Mouse (Mus musculus) limb, embryonic 15.5 days (tissue): ENCODE measurements around the gene Clcn5. TPM values are rescaled to one million over a fixed set of nuclear protein-coding genes. Genes with fewer than 3 reads are reported as not detected.

Source experiments
- ATAC-seq: fragments of 200-750 bp; cut with Nextera tagmentation; 2 replicates; pipeline ENCODE4 v1.8.0; 2017; ENCODE audit warnings: low read depth, moderate TSS enrichment; ENCODE audit not compliant: insufficient number of reproducible peaks, low FRiP score, low TSS enrichment
- H3K27ac ChIP-seq: fragments of 300-500 bp; sonication (generic); 2 replicates; pipeline ENCODE4 v1.5.1; 2015; ENCODE audit warnings: moderate library complexity, mild to moderate bottlenecking, inconsistent platforms
- H3K27me3 ChIP-seq: fragments of 300-500 bp; sonication (generic); 2 replicates; pipeline ENCODE4 v1.6.1; 2015; ENCODE audit warnings: inconsistent platforms
- H3K36me3 ChIP-seq: fragments of 300-500 bp; sonication (generic); 2 replicates; pipeline ENCODE4 v1.6.1; 2015; ENCODE audit warnings: inconsistent platforms
- H3K4me1 ChIP-seq: fragments of 300-500 bp; sonication (generic); 2 replicates; pipeline ENCODE4 v1.6.1; 2015; ENCODE audit warnings: inconsistent platforms
- H3K4me2 ChIP-seq: fragments of 300-500 bp; sonication (generic); 2 replicates; pipeline ENCODE4 v1.6.1; 2015; ENCODE audit warnings: mild to moderate bottlenecking, inconsistent platforms
- H3K4me3 ChIP-seq: fragments of 300-500 bp; sonication (generic); 2 replicates; pipeline ENCODE4 v1.5.1; 2015; ENCODE audit warnings: mild to moderate bottlenecking, inconsistent platforms
- H3K9ac ChIP-seq: fragments of 300-500 bp; sonication (generic); 2 replicates; pipeline ENCODE4 v1.6.1; 2015; ENCODE audit warnings: inconsistent platforms
- H3K9me3 ChIP-seq: fragments of 300-500 bp; sonication (generic); 2 replicates; pipeline ENCODE4 v1.6.1; 2016; ENCODE audit warnings: inconsistent platforms
- WGBS: fragments of 180-500 bp; shearing (Covaris S2); methylation state at CpG from one replicate; pipeline ENCODE4 v1.1.7; 2015; 5-methylcytosine and 5-hydroxymethylcytosine counted together
- polyA plus RNA-seq: library from polyadenylated mRNA; unstranded; fragments of >200 nt; fragmentation: Nextera tagmentation; extraction: Ambion mirVana; gene quantifications from 2 replicates; pipeline ENCODE4 v1.2.1, GENCODE M21; 2015

The Clcn5 gene
- polyA plus RNA-seq = 18.1 and 18.9 TPM in 2 replicates

DNA sequence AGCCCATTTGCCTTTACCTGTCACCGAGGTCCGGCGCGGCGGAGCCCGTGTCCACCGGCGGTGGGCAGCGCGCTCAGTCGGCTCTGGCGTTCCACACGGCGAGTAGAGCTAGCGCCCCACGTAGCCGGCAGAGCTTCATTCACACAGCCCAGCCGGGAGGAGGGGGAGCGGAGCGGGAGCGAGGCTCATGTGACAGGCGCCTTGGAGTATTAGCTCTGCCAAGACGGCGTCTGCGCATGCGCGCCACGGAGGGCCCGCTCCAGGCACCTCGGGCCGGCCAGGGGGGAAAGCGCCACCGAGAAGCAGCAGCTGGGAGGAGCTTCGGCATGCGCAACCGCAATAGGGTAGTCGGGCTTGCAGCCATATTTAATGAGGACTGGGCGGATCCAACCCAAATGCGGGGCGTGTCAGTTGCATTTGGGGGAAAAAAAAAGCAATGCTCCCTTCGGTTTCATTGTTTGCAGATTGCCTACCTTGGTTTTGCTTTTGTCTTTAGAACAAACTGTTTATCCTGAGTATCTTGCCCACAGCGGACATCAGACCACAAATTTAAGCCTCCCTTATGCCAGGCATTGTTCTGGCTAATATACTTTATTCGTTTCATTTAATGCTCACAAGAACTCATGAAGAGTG, at the start of gene Clcn5:
Clcn5 (minus strand) TSS at position 270 of the 633 bp plus-strand sequence.
- Histone ChIP-seq H3K4me2 (peak within 1 kb of the TSS; percentile 37), H3K36me3 (no peaks in the 10 kb centered on the region), H3K9ac (peak within 1 kb of the TSS; percentile 63), H3K9me3 (no peaks in the 10 kb centered on the region), H3K27me3 (no peaks in the 10 kb centered on the region), H3K4me3 (peak within 1 kb of the TSS; percentile 60), H3K4me1 (no peaks in the 10 kb centered on the region), H3K27ac (peak within 1 kb of the TSS; percentile 96)
- ATAC-seq = peak; percentile 95
- 20% methylated on average over 42 of the region's 43 CpGs for WGBS

DNA sequence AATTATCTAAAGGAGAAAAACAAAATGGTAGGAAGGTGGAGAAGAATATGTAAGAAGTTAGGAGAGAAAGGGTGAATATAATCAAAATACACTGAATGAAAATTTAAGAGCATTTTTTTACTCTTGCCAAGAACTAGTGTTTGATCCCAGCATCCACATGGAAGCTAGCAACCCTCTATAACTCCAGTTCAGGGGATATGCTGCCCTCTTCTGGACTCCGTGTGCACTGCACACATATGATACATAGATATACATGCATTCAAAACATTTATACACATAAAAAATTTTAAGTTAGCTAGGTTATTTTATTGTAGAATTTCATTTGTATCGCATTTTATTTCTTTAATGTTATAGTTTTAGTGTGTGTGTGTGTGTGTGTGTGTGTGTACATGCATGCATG, 6.3 kb upstream of the Clcn5 start:
- ATAC-seq = no peak
- Histone ChIP-seq H3K4me3 (no peak overlapping the region), H3K27me3 (no peaks in the 10 kb centered on the region), H3K4me2 (no peak overlapping the region), H3K36me3 (no peaks in the 10 kb centered on the region), H3K4me1 (no peaks in the 10 kb centered on the region), H3K9ac (no peak overlapping the region), H3K27ac (no peak overlapping the region), H3K9me3 (no peaks in the 10 kb centered on the region)
- WGBS = 38% methylated on average over 2 of the region's 2 CpGs

DNA sequence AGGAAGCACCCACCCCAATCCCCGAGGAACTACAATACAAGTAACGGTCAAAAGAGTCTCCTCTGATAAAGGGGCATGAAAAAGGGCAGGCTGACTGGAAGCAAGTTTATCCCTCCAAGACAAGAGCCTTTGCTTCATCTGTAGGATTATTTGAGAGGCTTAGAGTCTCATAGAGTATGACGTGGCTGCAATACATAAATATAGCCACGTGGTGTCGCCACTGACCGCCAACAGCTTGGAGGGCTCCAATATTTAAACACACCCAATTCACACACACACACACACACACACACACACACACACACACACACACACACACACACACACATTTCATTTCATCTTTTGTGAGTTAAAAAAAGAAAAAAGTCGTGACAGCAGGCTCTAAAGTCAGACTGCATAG, 3.1 kb upstream of the Clcn5 start:
- Histone ChIP-seq H3K9ac (no peak overlapping the region), H3K27ac (no peak overlapping the region), H3K4me1 (no peaks in the 10 kb centered on the region), H3K4me3 (no peak overlapping the region), H3K27me3 (no peaks in the 10 kb centered on the region), H3K36me3 (no peaks in the 10 kb centered on the region), H3K9me3 (no peaks in the 10 kb centered on the region), H3K4me2 (no peak overlapping the region)
- WGBS = 14% methylated on average over 7 of the region's 7 CpGs
- no peak for ATAC-seq

DNA sequence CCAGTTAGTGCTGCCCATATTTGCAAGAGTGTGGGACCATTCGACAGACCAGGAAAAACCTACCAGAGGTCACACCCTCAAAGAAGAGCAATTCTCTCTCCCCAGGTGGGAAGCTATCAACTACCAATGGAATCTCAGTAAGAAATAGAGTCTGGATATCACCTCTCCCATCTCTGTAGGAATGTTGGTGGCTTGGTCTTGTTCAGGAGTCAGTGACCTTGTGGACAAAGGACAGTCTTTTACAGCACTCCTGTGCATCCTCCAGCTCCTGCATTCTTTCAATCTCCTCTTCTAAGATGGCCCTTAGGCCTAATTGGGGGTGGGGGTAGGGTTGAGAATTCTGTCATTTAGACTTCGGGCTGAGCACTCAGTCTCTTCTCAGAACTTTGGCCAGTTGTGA, 1.4 kb upstream of the Clcn5 start:
- WGBS = 57% methylated on average over 2 of the region's 2 CpGs
- ATAC-seq = no peak
- no peak overlapping the region for H3K4me3 ChIP-seq
- no peaks in the 10 kb centered on the region for H3K36me3 ChIP-seq
- no peak overlapping the region for H3K27ac ChIP-seq
- no peak overlapping the region for H3K9ac ChIP-seq
- no peaks in the 10 kb centered on the region for H3K4me1 ChIP-seq
- H3K4me2 ChIP-seq = no peak overlapping the region
- no peaks in the 10 kb centered on the region for H3K9me3 ChIP-seq
- no peaks in the 10 kb centered on the region for H3K27me3 ChIP-seq

DNA sequence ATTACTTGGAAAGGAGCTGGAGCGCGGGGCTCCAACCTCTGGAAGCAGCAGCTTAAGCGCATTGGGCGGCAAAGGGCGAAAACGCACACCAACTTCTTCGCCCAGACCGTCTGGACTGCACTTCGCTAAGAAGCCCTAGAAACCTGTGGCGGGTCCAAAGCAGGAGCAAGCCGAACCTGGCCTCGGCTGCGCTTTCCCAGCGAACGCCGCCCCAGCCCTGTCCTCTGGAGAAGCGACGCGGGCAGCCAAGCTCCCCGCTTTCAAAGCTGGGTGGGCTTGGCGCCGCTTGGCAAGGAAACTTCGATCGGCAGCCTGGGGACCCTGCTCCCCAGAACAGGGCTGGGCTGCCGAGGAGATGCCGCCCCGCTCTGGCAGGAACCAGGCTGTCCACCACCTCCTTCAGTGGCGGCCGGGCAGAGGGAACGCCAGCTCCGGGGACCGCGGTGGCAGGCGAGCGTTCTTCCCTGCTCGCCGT, 570 bp downstream of the Clcn5 start:
- peak overlapping the region; percentile 63 for H3K9ac ChIP-seq
- no peaks in the 10 kb centered on the region for H3K9me3 ChIP-seq
- H3K4me2 ChIP-seq = peak overlapping the region; percentile 34
- H3K36me3 ChIP-seq = no peaks in the 10 kb centered on the region
- no peaks in the 10 kb centered on the region for H3K27me3 ChIP-seq
- ATAC-seq = peak; percentile 73; the same call in 1 of the 2 replicates
- no peaks in the 10 kb centered on the region for H3K4me1 ChIP-seq
- H3K4me3 ChIP-seq = peak overlapping the region; percentile 60
- H3K27ac ChIP-seq = peak overlapping the region; percentile 96
- 20% methylated on average over 34 of the region's 37 CpGs for whole genome bisulfite sequencing

DNA sequence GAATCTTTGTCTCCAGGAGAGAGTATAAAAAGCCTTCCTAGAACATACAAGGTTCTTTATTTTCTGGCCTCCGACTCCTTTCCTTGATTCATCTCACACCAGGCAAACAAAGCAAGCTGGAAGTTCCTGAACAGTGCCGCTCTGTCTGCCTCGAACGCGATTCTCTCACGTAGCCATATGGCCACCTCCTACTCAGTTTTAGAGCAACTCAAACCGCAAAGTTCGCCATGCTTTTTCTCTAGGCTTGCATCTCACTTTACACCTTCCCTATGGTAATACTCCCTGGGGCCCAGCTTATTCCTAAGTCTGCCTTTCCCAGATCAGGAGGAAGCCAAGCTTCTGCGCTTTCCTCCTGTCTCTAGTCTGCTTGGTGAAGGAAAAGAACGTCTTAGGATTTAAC, 4.0 kb downstream of the Clcn5 start:
- H3K9ac ChIP-seq = no peak overlapping the region
- no peaks in the 10 kb centered on the region for H3K9me3 ChIP-seq
- H3K36me3 ChIP-seq = no peaks in the 10 kb centered on the region
- H3K27ac ChIP-seq = no peak overlapping the region; the same call in 1 of the 2 replicates
- H3K4me3 ChIP-seq = peak overlapping the region; percentile 7; the same call in 1 of the 2 replicates
- no peaks in the 10 kb centered on the region for H3K27me3 ChIP-seq
- WGBS = 36% methylated on average over 10 of the region's 10 CpGs
- H3K4me1 ChIP-seq = no peaks in the 10 kb centered on the region
- H3K4me2 ChIP-seq = peak overlapping the region; percentile 22; the same call in 1 of the 2 replicates
- ATAC-seq = no peak

DNA sequence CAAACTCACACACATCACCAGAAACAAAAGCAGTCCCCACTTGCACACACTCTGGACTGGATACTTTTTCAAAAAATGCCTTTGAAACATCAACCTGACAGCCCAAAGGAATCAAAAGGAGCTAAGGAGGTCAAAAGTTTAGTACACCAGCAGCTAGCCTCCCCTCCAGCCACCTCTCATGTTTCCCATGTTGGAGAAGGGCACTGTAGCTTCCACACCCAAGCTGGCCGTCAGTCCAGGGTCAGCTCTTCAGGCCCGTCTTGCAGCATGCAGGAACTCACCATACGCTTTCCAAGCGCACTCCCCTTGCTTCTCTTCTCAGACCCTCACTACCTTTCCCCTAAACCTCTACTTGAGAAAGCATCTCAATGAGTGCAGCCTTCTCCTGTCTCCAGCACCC, 4.5 kb downstream of the Clcn5 start:
- no peaks in the 10 kb centered on the region for H3K4me1 ChIP-seq
- 55% methylated on average over 4 of the region's 4 CpGs for WGBS
- no peaks in the 10 kb centered on the region for H3K27me3 ChIP-seq
- no peak for ATAC-seq
- no peaks in the 10 kb centered on the region for H3K36me3 ChIP-seq
- H3K9me3 ChIP-seq = no peaks in the 10 kb centered on the region
- H3K4me3 ChIP-seq = peak overlapping the region; percentile 5; the same call in 1 of the 2 replicates
- H3K27ac ChIP-seq = no peak overlapping the region
- no peak overlapping the region for H3K9ac ChIP-seq
- peak overlapping the region; percentile 22; the same call in 1 of the 2 replicates for H3K4me2 ChIP-seq

DNA sequence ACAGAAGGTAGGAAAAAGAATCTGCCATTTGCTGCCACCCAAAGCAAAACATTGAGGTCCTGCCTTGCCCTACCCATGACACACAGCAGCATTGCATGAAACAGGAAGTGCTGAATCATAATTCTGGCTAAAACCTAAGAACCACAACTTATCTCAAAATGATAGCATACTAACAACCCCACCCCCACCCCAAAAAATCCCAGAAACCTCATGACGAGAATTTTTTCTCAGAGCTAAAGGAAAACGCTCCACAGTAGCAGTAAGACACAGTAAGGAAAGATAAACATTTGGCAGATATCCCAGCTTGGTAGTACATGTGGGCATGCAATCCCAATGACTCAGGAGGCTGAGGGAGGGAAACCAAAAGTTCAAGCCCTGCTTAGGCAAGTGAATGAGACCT, 10.9 kb downstream of the Clcn5 start:
- Histone ChIP-seq H3K9me3 (no peaks in the 10 kb centered on the region), H3K27me3 (no peaks in the 10 kb centered on the region), H3K4me3 (no peak overlapping the region), H3K9ac (no peak overlapping the region), H3K27ac (no peak overlapping the region), H3K4me2 (no peak overlapping the region), H3K4me1 (no peaks in the 10 kb centered on the region), H3K36me3 (no peaks in the 10 kb centered on the region)
- ATAC-seq = no peak
- WGBS = 60% methylated on average over 2 of the region's 2 CpGs

DNA sequence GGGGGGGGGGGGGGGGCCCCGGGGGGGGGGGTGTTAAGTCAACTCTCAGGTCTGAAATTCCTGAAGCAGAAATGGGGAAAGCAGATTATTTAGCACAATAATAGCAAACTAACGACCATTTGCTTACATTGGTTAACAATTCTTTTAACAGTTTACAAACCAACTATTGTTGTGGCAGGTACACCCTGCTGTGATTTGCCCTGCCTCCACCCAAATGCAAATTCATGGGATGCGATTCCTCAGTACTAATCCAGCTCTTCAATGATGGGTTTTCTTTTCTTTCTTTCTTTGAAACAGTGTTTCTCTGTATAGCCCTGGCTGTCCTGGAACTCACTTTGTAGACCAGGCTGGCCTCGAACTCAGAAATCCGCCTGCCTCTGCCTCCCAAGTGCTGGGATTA, 12.3 kb downstream of the Clcn5 start:
- H3K36me3 ChIP-seq = no peaks in the 10 kb centered on the region
- H3K27me3 ChIP-seq = no peaks in the 10 kb centered on the region
- 73% methylated on average over 4 of the region's 5 CpGs for WGBS
- H3K4me2 ChIP-seq = no peak overlapping the region
- H3K4me3 ChIP-seq = no peak overlapping the region
- ATAC-seq = no peak
- H3K4me1 ChIP-seq = no peaks in the 10 kb centered on the region
- no peak overlapping the region for H3K9ac ChIP-seq
- no peak overlapping the region for H3K27ac ChIP-seq
- no peaks in the 10 kb centered on the region for H3K9me3 ChIP-seq

DNA sequence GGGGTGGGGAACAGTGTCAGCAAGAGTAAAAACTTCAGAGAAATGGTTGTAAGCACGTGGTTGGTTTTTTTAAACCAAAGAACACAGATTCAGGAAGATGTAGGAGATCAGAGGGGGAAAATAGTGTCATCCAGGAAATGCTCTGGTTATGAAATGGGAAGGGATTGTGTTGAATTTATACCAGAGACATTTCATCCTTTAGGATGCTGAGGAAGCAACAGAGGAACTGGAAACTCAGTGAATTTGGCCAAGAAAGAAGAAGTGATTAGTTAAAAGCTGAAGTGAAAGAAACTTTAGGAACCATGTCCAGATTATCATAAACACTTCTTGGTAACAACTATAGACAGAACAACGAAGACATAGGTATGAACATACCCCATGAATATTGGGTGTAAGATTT, 26.2 kb downstream of the Clcn5 start:
- Histone ChIP-seq H3K36me3 (no peaks in the 10 kb centered on the region), H3K27ac (no peak overlapping the region), H3K4me3 (no peak overlapping the region), H3K27me3 (no peaks in the 10 kb centered on the region), H3K4me2 (no peak overlapping the region), H3K9ac (no peak overlapping the region), H3K9me3 (no peaks in the 10 kb centered on the region), H3K4me1 (no peaks in the 10 kb centered on the region)
- WGBS = 57% methylated on average over 2 of the region's 2 CpGs
- no peak for ATAC-seq

DNA sequence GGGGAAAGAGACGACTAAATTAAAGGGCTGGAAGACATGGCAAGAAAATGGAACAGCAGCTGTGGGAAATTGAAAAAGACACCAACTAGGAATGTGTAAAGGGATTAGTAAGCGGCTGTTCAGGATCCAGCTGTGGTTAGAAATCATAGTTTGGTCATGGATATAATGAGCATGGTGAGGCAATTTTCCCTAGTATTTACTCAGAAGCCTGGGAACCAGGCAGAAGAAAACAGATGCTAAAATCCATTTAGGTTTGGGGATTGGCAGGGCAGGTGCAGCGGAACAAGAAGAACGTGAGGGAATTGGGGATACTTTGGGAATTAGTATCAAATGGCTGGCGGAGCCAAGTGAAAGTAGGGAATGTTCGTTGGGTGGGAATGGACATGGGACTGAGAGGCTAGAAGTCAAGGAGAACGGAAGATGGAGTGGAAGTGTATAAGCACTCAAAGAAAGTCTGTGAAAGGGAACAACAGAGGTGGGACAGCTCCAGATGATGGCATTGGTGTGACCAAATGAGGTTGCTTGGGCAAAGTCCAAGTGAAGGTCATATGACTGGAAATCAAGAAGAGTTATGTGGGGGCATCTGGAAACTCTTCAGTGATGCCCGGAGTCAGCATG, 26.9 kb downstream of the Clcn5 start:
- Histone ChIP-seq H3K27ac (no peak overlapping the region), H3K27me3 (no peaks in the 10 kb centered on the region), H3K9ac (no peak overlapping the region), H3K4me1 (no peaks in the 10 kb centered on the region), H3K36me3 (no peaks in the 10 kb centered on the region), H3K4me3 (no peak overlapping the region), H3K9me3 (no peaks in the 10 kb centered on the region), H3K4me2 (no peak overlapping the region)
- 75% methylated on average over 8 of the region's 8 CpGs for WGBS
- ATAC-seq = no peak

DNA sequence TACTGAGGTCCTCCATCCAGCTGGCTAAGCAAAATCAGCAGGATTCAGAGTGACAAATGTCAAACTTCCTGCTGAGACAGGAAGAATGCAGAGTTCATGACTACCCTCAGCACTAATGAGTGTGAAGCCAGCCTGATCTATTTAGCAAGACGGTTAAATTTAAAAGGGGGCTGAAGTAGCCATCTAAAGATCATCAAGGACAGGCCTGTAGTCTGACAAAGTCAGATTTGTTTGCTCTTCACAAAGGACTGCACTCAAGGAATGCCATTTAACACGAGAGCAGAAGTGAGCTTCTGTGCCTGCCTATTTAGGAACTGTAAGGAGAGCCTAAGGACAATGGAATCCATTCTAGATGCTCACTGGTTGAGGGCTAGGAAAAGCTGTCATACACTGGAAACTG, 30.2 kb downstream of the Clcn5 start:
- ATAC-seq = no peak
- Histone ChIP-seq H3K4me3 (no peak overlapping the region), H3K4me2 (no peak overlapping the region), H3K4me1 (no peaks in the 10 kb centered on the region), H3K36me3 (no peaks in the 10 kb centered on the region), H3K9me3 (no peaks in the 10 kb centered on the region), H3K9ac (no peak overlapping the region), H3K27me3 (no peaks in the 10 kb centered on the region), H3K27ac (no peak overlapping the region)
- 35% methylated on average over 2 of the region's 2 CpGs for WGBS
